Mouse (Mus musculus) E14TG2a.4 (cell line): ENCODE measurements around the gene Gtf2f1.
A peak's percentile ranks its signal among the peaks of the same experiment; 100 is the strongest.
"Not testable (repeated sequence)": the region's sequence is repeated elsewhere in the genome, so short reads cannot be mapped to it uniquely, and the experiment has no call there.

Experiments
- CTCF ChIP-seq: conservative IDR thresholded peaks from 2 replicates; pipeline ENCODE4 v1.5.1; 2014; ENCODE audit warnings: low read length
- NANOG ChIP-seq: IDR thresholded peaks from 2 replicates; pipeline ENCODE4 v1.6.1; 2014; ENCODE audit warnings: borderline replicate concordance, low read length, mixed read lengths
- POU5F1 ChIP-seq: IDR thresholded peaks from 2 replicates; pipeline ENCODE4 v1.6.1; 2014; ENCODE audit warnings: low read length, borderline replicate concordance

DNA sequence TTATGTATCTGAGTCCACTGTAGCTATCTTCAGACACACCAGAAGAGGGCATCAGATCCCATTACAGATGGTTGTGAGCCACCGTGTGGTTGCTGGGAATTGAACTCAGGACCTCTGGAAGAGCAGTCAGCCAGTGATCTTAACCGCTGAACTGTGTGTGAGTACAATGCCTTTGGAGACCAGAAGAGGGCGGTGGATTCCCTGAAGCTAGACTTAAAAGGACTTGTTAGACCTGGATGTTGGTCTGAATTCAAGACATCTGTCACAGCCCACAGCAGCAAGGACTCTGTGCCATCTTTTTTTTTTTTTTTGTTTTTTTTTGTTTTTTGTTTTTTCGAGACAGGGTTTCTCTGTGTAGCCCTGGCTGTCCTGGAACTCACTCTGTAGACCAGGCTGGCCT lies 40.6 kb upstream of the Gtf2f1 start:
- peak; percentile 33; the same call in 1 of the 2 replicates for TF ChIP-seq CTCF
- TF ChIP-seq POU5F1, NANOG: not testable (repeated sequence)
